Mouse (Mus musculus): ENCODE results near the gene Prkar1b.

Gene Prkar1b

GRCm38 (mm10) chr5:139098991-139099972 lies 50.5 kb downstream of the Prkar1b start:
- no peak for DNase-seq

- DNase-seq, result no peak
Measured at GRCm38 (mm10) chr5:139095297-139096110, 54.3 kb downstream of the Prkar1b start.

- no peak for DNase-seq
Measured at GRCm38 (mm10) chr5:139093534-139093933, 56.3 kb downstream of the Prkar1b start.

GRCm38 (mm10) chr5:139091713-139092112 lies 58.1 kb downstream of the Prkar1b start:
- no peak for DNase-seq

- no peak for DNase-seq
Measured at GRCm38 (mm10) chr5:139090162-139090561, 59.6 kb downstream of the Prkar1b start.

- DNase-seq, result peak in 1 of 2 experiments; percentile 20
Measured at GRCm38 (mm10) chr5:139088173-139088572, 61.6 kb downstream of the Prkar1b start.

GRCm38 (mm10) chr5:139084831-139085519 lies 64.8 kb downstream of the Prkar1b start:
- DNase-seq, result peak; percentile 76

- DNase-seq, result no peak
Measured at GRCm38 (mm10) chr5:139084302-139084701, 65.5 kb downstream of the Prkar1b start.

- DNase-seq, result no peak
Measured at GRCm38 (mm10) chr5:139083841-139084240, 66.0 kb downstream of the Prkar1b start.

GRCm38 (mm10) chr5:139081370-139081769 lies 68.4 kb downstream of the Prkar1b start:
- peak; percentile 37 to 68 for DNase-seq

- no peak for DNase-seq
Measured at GRCm38 (mm10) chr5:139078156-139078462, 71.7 kb downstream of the Prkar1b start.

- DNase-seq, result no peak
Measured at GRCm38 (mm10) chr5:139077311-139078155, 72.3 kb downstream of the Prkar1b start.

GRCm38 (mm10) chr5:139076450-139076849 lies 73.4 kb downstream of the Prkar1b start:
- DNase-seq, result no peak

- no peak for DNase-seq
Measured at GRCm38 (mm10) chr5:139075791-139076190, 74.0 kb downstream of the Prkar1b start.

- DNase-seq, result peak; percentile 64 to 86
Measured at GRCm38 (mm10) chr5:139075125-139075524, 74.7 kb downstream of the Prkar1b start.

GRCm38 (mm10) chr5:139073977-139074376 lies 75.8 kb downstream of the Prkar1b start:
- peak; percentile 25 to 60 for DNase-seq

GRCm38 (mm10) chr5:139072866-139073265 lies 76.9 kb downstream of the Prkar1b start:
- DNase-seq, result no peak

- DNase-seq, result no peak
Measured at GRCm38 (mm10) chr5:139066861-139067614, 82.8 kb downstream of the Prkar1b start.

- no peak for DNase-seq
Measured at GRCm38 (mm10) chr5:139064611-139065010, 85.2 kb downstream of the Prkar1b start.

GRCm38 (mm10) chr5:139061680-139062079 lies 88.1 kb downstream of the Prkar1b start:
- DNase-seq, result no peak

- peak in 1 of 2 experiments; percentile 40 for DNase-seq
Measured at GRCm38 (mm10) chr5:139060460-139061051, 89.2 kb downstream of the Prkar1b start.
